Mouse (Mus musculus): ENCODE measurements around the gene Megf6.

GRCm38 (mm10) chr4:154245342-154245741 lies 74.8 kb downstream of the Megf6 start:
- TF ChIP-seq CTCF (IDR thresholded peaks at IDR 0.05; ENCODE audit: low read depth, low read length): no peak
- no peak for TF ChIP-seq EP300 (IDR thresholded peaks at IDR 0.05; ENCODE audit: insufficient read depth, low read depth, low read length)
- no peak for TF ChIP-seq POLR2A (IDR thresholded peaks at IDR 0.05; ENCODE audit: insufficient read depth, low read length)
